Mouse (Mus musculus): ENCODE results near the gene Src.

- TF ChIP-seq CTCF (IDR thresholded peaks at IDR 0.05; ENCODE audit: low read depth, low read length) (no peak), POLR2A (IDR thresholded peaks at IDR 0.05; ENCODE audit: extremely low read depth, insufficient read depth, low read length) (no peak)
Measured at GRCm38 (mm10) chr2:157441363-157441762, 23.1 kb downstream of the Src start.
